Mouse (Mus musculus) ES-Bruce4 (cell line): ENCODE results near the gene Krtap1-5.

Experiments
- CTCF ChIP-seq: IDR thresholded peaks from one replicate; pipeline ENCODE4 v1.8.1; 2011; ENCODE audit warnings: low read depth, low read length
- POLR2A ChIP-seq: IDR thresholded peaks from one replicate; pipeline ENCODE4 v1.8.1; 2011; ENCODE audit warnings: low read length; ENCODE audit not compliant: insufficient read depth

DNA sequence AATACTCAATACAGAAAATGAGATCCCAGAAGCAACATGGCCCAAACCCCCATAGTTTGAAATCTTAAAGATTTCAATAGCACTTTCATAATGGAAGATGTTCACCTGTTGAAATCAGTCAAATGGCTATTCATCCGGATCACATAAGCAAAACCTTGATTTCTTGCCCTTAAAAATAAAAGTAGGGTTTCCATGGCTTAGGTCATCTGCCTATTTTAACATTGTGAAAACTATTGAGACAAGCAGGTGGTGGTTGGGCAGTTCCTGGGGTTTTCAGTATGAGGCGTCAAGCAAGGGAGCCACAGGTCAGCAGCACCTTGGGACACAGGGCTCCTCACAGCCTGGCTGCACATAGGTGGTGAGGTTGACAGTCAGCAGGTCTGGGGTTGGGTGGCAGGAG is 24.6 kb downstream of the Krtap1-5 start:
- TF ChIP-seq CTCF (no peak), POLR2A (no peak)
